Mouse (Mus musculus) retina, postnatal 7 days (tissue): Measurements from ENCODE around the gene Mri1.

ENCODE experiments used
- DNase-seq: peaks from one replicate; pipeline ENCODE4 v3.0.0-alpha.2; 2012; ENCODE audit warnings: low read depth, low spot score

Gene Mri1

DNA sequence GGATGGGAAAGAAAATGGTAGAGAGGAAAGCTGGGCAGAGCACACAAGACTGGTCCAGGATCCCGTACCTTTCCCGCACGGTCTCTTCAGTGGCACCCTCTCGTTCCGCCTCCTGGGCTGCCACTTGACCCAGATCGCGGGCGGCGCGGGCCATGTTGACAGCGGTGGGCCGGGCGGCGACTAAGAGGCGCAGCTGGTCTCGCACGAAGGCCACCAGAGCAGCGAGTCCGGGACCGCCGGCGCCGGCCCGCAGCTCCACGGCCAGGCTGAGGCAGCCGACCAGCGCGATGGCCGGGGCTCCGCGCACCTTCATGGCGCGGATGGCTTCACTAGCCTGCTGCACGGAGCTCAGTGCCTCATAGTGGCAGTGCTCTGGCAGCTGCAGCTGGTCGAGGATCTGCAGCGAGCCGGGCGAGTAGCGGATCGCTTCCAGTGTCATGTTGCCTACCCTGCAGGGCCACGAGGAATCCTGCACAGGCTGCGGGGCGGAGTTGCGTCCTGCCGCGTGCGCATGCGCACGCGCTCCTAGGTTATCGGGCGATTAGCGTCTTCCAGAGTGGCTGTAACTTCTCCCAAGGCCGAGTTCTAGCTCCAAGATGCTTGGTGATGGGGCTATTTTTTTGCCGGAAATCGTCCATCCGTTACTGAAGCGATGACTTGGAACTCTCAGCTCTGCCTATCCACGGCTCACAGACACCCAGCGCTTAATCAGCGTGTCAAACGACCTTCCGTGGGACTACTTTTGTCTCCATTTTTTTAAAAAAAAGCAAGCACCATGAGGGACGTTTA lies at the start of gene Mri1:
Gene Mri1, minus strand, starts transcription at position 505 of the 789 bp plus-strand sequence.
- peak; percentile 84 for DNase-seq

DNA sequence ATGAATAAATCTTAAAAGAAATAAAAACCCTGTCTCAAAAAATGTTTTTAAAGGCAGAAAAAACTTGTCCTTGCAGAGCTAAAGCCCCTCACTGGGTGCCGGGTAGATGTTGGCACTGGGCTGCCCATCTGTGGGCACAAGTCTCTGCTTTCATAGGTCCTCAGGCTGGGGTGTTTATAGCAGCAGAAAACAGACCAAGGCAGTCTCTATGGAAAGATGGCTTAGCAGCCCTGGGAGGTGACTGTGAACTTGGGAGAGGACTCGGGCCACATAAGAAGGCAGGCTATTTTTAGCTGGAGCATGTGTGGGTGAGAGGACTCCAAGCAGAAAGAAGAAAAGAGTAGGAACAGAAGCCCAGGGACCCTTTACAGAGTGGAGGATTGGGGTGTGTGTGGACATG lies 46.8 kb upstream of the Mri1 start:
- DNase-seq, result no peak

DNA sequence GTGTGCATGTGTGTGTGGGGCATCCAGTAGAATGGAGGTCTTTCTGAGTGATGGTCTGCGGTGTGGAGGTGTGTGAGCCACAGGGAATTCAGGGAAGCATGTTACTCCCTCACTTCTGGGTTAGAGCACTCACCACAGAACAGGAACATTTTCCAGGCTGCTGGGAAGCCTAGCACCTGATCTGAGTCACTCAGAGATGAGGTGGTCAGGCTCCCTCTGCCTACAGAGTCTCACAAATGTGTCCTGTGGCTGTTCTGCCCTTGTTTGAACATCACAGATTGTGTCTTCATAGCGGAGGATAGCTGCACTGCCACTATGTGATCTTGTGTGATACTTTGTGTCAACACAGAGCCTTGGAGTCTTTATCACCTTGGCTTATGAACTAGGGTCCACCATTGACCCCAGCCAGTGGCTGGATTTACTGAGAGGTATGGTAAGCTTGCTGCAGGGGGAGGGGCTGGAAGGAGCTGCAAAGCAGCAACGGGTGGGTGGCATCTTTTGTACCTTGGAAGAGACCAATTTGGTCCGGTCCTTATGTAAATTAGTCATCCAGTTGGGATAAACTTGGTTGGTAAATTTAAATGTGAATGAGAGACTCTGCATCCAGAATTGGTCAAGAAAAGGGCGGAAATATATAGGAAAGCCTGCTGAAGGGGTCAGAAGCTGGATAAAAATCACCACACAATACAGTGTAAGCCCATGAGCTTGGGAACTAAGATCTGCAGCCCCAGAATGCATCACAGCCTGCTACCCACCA lies 40.1 kb upstream of the Mri1 start:
- DNase-seq, result no peak

DNA sequence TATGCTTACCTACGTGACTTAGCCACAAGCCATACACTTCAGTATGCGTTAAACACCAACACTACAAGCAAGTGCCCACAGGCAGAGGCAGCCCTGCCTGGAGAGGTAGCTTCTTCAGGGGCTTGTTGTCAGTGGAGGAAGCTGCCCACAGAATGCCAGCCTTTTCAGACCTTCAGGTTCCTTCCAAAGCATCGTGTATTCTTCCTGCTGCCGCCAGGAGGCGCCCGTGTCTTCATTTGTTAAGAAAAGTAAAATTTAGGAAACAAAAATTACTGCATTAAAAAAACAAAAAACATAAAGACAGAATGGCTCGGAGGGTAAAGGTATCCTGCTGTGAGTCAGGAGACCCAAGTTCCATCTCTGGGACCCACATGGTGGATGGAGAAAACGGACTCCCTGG lies 34.6 kb upstream of the Mri1 start:
- peak; percentile 53 for DNase-seq

DNA sequence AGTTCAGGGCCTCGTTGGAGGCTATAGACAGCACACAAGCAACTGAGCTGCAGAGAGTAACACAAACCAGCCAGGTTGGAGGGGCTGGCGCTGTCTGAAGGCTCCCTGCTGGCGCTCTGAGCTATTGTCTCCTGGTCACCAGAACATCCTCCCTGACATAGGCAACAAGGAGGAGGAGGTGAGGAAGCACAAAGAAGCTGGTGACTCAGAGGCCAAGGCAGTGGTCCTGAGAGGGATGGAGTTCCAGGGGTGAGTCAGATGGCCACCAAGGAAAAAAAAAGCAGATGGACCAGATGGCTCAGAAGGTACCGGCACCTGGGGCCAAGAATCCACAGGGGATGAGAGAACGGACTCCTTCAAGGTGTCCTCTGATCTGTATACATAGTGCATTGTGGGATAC lies 34.0 kb upstream of the Mri1 start:
- DNase-seq, result no peak

DNA sequence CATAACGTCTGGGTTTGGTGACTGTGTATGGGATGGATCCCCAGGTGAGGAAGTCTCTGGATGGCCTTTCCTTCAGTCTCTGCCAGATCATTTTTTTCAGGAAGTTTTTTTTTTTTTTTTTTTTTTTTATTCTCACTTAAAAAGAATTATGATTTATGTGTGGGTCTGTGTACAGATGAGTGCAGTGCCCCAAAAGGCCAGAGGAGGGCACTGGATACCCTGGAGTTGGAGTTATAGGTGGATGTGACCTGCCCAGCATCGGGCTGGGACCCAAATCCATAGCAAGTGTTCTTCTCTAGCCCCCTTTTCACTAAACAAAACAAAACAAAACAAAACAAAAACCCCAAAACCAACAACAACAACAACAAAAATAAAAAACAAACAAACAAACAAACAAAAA lies 31.8 kb upstream of the Mri1 start:
- DNase-seq, result no peak

DNA sequence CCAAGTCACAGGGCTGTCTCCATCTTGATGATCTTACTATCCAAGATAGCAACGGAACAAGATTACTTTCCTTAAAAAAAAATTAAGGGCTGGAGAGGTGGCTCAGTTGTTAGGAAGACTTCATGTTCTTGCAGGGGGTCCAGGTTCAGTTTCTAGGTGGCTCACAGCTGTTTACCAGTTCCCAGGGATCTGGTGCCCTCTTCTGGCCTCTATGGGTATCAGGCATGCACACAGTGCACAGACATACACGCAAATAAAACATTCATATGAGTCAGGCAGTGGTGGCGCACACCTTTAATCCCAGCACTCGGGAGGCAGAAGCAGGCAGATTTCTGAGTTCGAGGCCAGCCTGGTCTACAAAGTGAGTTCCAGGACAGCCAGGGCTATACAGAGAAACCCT lies 28.5 kb upstream of the Mri1 start:
- peak; percentile 27 for DNase-seq

DNA sequence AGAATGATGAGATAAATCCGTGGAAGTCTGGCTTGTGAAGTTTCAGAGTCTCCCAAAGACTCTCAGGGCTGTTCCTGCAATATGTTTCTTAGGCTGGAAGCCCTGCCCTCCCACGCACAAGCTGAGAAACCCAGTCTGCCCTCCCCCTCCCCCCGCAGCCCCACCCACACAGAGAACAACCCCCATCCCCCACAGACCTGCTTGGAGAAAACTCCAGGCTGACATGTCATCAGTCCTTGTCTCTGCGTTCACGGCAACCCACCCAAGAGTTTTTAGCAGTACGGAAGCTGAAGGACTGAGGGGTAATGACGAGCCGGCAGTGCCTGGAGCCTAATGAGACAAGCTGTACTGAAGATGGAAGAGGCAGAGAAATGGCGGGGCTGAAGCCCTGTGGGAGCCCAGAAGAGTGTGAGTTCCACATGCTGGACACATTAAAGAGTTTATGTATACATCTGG lies 27.5 kb upstream of the Mri1 start:
- DNase-seq, result no peak

DNA sequence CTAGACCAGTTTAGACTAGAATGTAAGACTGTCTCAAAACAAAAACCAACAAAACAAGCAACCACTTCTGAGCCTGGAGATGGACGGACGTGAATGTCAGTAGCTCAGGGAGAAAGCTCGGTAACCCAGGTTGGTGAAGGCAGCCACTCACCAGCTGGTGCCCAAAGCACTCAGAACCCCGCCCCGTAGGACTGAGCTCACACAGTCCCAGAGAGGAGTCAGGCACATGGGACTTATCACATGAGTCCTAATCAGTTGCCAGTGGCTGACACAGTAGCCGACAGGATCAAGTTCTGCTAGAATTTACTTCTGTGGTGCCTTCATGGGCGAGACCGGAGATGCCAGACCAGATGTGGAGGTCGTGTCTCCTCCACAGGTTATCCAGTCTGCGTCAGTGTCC lies 23.7 kb upstream of the Mri1 start:
- DNase-seq, result no peak

DNA sequence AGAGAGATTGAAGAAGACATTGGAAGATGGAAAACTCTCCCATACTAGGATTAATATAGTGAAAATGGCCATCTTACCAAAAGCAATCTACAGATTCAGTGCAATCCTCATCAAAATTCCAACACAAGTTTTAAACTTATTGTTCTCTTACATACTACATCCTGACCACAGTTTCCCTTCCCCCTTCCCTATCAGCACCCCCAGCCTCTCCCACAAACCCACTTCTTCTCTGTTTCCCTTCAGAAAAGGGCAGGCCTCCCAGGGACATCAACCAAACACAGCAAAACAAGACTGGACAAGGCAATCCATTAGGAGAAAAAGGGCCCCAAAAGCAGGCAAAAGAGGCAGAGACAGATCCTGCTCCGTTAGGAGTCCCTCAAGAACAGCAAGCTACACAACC lies 19.3 kb upstream of the Mri1 start:
- DNase-seq, result no peak

DNA sequence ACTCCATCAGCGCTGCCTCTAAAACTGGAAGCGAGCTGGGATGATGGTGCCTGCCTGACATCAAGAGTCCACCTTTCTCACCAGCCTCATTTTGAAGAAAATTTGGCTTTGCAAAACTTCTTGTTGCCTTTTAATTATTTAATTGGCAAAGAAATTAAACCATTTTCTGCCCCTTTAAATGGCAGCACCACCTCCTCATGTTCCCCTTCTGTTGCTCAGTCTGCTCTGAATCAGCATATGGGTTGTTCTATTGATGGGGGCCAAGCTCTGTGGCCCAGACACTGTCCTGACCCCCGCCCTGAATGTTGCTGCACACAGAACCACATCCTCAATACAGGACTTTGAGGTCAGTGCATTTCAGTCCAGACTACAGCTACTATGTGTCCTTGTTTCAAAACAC lies 16.8 kb upstream of the Mri1 start:
- DNase-seq, result no peak

DNA sequence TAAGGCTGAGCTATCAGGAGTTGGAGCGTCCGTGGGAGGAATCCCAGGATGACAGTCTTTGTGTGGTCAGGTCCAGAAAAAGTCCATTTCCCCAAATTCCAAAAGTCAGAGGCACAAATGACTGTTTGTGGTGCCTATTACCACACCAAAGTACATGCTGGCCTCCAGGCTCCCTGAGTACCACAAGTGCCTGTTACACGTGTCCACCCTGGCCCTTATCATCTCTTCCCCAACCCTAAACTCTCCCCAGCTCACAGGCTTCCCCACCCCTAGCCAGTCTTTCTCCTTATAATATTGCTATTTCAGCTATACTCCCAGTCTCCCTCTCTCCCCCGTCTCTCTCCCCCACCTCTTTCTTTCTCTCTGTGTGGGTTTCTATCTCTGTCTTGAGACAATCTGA lies 15.2 kb upstream of the Mri1 start:
- DNase-seq, result no peak

DNA sequence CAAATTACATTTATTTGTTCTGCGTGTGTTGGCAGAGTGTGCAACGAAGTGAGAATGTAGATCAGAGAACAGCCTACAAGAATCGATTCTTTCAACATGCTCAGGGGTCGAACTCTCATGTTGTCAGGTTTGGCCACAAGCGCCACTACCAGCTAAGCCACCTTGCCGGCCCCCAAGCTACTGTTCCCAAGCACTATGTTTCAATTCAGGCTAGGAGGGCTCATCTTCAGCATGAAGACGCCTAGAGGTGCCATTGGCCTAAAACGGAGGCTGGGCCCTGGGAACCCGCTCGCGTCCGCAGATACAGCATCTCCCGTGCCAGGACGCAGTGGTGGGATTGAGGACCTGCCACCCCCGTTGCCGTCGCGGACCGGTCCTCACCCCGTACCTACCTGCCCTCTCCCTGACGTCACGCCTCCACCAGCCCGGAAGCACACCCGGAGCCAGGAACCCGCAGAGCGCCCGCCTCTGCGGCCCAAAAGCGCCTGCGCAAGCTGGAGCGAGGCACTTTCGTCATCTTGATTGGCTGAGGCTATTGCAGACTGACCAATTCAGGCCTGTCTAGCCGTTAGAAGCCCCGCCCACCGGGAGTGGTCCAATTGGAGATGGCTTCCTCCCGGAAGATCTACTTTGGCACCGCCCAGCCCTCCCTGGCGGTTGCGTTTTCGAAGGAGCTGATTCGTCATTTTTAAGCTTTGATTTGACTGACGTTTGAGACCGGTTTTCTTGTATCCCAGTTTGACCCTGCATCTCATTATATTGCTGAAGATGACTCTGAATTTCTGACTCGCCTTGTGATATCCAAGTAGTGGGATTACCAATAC lies 13.0 kb upstream of the Mri1 start, which contains the start of gene Ccdc130:
Gene Ccdc130, minus strand, starts transcription at position 431 of the 824 bp plus-strand sequence.
- DNase-seq, result peak; percentile 100

DNA sequence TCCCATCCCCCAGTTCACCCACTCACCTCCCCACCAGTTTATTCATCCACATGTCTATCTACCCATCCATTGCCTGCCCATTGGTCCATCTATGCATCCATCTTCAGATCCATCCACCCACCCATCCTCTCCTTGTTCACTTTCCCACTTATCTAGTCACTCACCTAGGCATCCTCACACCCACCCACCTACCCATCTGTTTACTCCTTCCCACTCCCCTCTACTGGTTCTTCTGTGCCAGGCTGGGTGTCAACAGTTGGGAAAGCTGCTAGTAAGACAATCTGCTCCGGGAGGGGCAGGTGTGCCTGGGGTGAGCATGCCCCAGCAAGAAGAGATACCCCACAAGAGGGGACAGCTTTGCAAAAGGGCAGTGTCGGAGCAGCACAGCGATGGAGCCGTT lies 4.0 kb upstream of the Mri1 start:
- no peak for DNase-seq

DNA sequence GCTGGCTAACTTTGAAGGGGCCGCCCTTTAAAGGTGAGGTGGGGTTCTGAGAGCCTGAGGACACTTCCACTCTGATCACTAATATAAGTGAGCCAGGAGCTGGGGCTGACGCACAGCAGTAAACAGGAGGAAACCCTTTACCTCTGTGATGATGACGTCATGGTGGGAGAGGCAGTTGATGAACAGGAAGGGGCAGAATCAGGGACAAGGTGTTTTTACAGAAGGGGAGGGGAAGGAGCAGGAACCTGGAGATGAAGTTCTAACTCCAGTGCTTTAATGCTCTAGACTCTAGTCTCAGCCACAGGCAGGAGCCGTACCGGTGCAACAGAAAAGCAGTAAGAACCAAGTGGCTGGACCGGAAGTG lies 686 bp downstream of the Mri1 start:
- DNase-seq, result no peak

DNA sequence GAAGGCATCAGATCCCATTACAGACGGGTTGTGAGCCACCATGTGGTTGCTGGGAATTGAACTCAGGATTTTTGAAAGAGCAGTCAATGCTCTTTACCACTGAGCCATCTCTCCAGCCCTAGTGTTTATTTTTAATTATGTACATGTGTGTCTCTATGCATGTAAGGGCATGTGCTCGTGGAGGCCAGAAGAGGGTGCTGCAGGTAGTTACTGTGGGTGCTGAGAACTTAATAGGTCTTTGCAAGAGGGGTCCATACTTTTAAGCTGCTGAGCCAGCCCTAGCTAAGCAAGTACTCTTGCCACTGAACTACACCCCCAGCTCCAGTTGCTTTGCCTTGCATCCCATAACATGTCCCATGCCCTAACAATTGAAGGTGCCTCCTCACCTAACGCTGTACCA lies 1.3 kb downstream of the Mri1 start:
- DNase-seq, result no peak

DNA sequence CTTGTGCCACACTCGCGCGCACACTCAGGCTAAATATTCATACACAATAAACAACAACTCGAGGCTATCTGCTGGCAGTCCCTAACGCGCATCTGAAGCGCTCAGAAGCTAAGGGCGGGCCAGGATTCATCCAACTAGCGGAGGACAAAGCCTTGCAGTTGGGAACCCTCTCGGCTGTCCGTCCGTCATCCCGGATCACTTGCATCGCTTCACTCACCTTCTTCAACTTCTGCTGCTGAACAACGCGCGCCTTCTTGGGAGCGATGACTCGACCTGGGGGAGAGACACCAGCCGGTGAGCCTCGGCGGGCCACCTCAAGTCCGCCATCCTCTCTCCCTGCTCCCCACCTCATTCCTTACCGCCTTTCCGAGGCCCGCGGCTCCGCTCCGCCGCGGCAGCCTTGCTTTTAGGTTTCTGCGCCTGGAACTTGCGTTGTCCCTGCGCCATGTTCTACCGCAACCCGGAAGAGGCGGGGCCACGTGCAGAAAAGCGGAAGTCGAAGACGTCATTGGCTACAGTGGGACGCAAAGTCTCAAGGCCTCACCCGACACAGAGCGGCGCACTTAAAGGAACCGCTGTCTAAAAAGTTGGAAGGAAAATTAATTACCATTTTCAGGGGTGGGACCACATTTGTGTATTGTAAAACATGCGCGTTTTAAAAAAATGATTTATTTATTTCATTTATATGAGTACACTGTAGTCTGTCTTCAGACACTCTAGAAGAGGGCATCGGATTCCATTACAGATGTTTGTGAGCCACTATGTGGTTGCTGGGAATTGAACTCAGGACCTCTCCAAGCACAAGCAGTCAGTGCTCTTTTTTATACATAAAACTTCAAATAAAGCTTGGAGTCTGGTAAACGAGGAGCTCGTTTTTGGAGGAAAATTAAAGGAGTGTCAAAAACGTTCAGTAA lies 7.6 kb downstream of the Mri1 start, which contains the start of gene D8Ertd738e:
Gene D8Ertd738e, minus strand, starts transcription at position 463 of the 914 bp plus-strand sequence.
- DNase-seq, result peak; percentile 89

DNA sequence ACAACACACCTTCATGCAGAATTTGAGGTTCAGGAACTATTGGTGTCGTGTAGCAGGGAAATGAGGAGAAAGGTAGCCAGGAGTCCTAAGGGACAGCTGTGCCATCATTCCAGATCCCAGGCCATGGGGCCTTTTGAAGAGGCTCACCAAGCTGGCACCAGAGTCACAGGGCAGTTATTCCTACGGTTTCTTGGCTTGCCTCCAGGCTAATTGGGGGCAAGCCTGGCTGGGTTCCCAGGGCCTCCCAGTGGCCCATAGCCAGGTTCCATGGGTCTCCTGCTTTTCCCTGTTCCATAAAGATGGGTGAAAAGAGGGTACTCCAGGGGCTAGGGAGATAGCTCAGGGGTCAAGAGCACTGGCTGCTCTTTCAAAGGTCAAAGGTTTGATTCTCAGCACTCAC lies 15.3 kb downstream of the Mri1 start:
- no peak for DNase-seq

DNA sequence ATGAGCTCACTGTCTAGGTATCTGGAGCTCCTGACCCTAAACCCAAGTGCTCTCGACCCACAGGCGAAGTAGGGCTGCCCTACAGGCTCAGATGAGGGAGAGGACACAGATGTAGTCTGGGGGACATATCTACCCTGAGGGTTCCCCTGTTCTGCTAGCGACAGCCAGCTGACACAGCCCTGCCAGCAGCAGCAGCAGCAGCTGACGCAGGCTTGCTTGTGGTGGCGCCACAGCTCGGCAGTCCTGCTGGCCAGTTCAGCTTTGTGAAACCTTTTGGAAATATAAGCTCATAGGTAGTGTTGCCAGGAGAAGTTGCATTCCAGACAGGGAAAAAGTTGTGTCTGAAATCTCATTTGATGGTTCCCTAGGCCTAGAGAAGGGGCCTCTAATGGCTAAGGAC lies 16.0 kb downstream of the Mri1 start:
- DNase-seq, result no peak

DNA sequence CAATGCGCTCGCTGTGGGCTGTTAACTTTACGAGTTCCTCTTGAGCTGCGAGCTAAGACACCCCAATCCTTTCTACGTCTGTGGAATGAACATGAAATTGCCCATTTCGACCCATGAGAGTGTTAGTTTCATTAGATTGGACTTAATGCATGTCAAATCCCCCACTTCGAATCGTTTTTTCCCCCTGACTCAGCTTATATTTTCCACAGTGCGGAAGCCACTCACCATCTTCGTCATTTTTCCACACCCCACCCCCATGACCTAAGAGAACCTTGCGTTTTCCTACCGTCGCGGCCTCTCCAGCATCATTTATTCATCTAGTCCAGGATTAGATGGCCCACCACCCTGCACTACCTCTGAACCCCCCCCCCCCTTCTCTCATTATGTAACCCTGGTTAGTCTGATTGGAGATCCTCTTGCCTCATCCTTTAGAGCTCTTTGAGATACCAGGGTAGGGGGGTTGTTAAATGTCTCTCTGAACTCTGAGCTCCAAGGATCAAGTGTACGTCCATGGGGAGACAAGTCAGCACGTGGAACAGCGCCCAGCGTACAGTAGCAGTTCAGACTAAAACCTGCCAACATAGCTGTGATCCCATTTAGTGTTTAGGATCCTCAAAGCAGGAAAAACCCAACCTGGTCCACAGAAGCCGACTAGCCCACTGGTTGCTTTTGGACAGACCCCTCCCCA lies 19.4 kb downstream of the Mri1 start:
- no peak for DNase-seq
